In the genomic region with DNA sequence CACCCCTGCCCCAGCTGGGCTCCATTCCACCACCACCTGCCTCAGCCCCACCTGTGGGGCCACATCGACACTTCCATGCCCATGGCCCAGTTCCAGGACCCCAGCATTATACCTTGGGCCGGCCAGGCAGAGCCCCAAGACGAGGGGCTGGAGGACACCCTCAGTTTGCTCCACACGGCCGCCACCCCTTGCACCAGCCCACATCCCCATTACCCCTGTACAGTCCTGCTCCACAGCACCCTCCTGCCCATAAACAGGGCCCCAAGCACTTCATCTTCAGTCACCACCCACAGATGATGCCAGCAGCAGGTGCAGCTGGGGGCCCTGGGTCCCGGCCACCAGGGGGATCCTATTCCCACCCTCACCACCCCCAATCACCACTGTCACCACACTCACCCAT, we compare ENCODE assay signal across 29 mouse cellular contexts. TPM values are rescaled to one million over a fixed set of nuclear protein-coding genes. Genes with fewer than 3 reads are reported as not detected.
DNase-seq lines count a peak whose midpoint lies in the region; ATAC-seq and TF ChIP-seq lines count a peak whose summit lies in the region.
"Had no signal": no experiment of that assay in that cellular context is flagged by ENCODE, and none has a peak within 500 bp of the region (broad histone marks: within the 10 kb centered on the region; RNA-seq: fewer than 3 reads in every experiment).

No protein-coding gene starts in this region.

- no peak for TF ChIP-seq CTCF in midbrain, postnatal 0 days (IDR thresholded peaks at IDR 0.05)

- no peaks in the 10 kb centered on the region for H3K9me3 ChIP-seq in embryonic facial prominence, embryonic 11.5 days (replicated peaks; ENCODE audit: control insufficient read depth, low read length)
- no peaks in the 10 kb centered on the region for H3K9me3 ChIP-seq in embryonic facial prominence, embryonic 10.5 days
- H3K9me3 ChIP-seq in heart, embryonic 16.5 days (replicated peaks; ENCODE audit: control insufficient read depth, low read length): no peaks in the 10 kb centered on the region
- no peaks in the 10 kb centered on the region for H3K9me3 ChIP-seq in midbrain, embryonic 11.5 days (ENCODE audit: control insufficient read depth, low read length)
- H3K9me3 ChIP-seq in midbrain, postnatal 0 days (ENCODE audit: low read length): no peaks in the 10 kb centered on the region
- H3K9me3 ChIP-seq: embryonic facial prominence, embryonic 12.5 days; embryonic facial prominence, embryonic 15.5 days; G1E; heart, embryonic 10.5 days; heart, embryonic 15.5 days had no signal

- intact Hi-C loops in heart, postnatal 10 days (cut with DNase I): no loop called here

- H3K27ac ChIP-seq in embryonic facial prominence, embryonic 11.5 days (replicated peaks; ENCODE audit: low read depth, low read length): no peak overlapping the region
- H3K27ac ChIP-seq in embryonic facial prominence, embryonic 10.5 days (replicated peaks): no peak overlapping the region
- no peak overlapping the region for H3K27ac ChIP-seq in heart, embryonic 16.5 days (ENCODE audit: low read length)
- H3K27ac ChIP-seq in midbrain, embryonic 11.5 days (ENCODE audit: low read depth, low read length): no peak overlapping the region
- no peak overlapping the region for H3K27ac ChIP-seq in midbrain, postnatal 0 days (ENCODE audit: low read depth, low read length)
- H3K27ac ChIP-seq: embryonic facial prominence, embryonic 12.5 days; embryonic facial prominence, embryonic 15.5 days; gastrocnemius, adult 2 months; heart, embryonic 10.5 days; heart, embryonic 15.5 days; hindbrain, embryonic 14.5 days; hindbrain, postnatal 0 days had no signal

- H3K4me1 ChIP-seq in embryonic facial prominence, embryonic 11.5 days (ENCODE audit: control insufficient read depth, insufficient read depth, low read length): no peaks in the 10 kb centered on the region
- H3K4me1 ChIP-seq in embryonic facial prominence, embryonic 10.5 days: no peaks in the 10 kb centered on the region
- no peaks in the 10 kb centered on the region for H3K4me1 ChIP-seq in heart, embryonic 16.5 days (ENCODE audit: control insufficient read depth, insufficient read depth, low read length)
- no peaks in the 10 kb centered on the region for H3K4me1 ChIP-seq in midbrain, embryonic 11.5 days (ENCODE audit: control insufficient read depth, insufficient read depth, low read length)
- no peaks in the 10 kb centered on the region for H3K4me1 ChIP-seq in midbrain, postnatal 0 days (ENCODE audit: insufficient read depth, low read length)
- H3K4me1 ChIP-seq: embryonic facial prominence, embryonic 12.5 days; embryonic facial prominence, embryonic 15.5 days; heart, embryonic 10.5 days; heart, embryonic 15.5 days had no signal

- no peak overlapping the region for H3K4me3 ChIP-seq in embryonic facial prominence, embryonic 11.5 days (ENCODE audit: low read depth, low read length)
- H3K4me3 ChIP-seq in embryonic facial prominence, embryonic 10.5 days: no peak overlapping the region
- H3K4me3 ChIP-seq in heart, embryonic 16.5 days (ENCODE audit: low read length): no peak overlapping the region
- H3K4me3 ChIP-seq in midbrain, embryonic 11.5 days (ENCODE audit: low read depth, low read length): no peak overlapping the region
- no peak overlapping the region for H3K4me3 ChIP-seq in midbrain, postnatal 0 days (ENCODE audit: low read depth, low read length)
- H3K4me3 ChIP-seq: embryonic facial prominence, embryonic 12.5 days; embryonic facial prominence, embryonic 15.5 days; gastrocnemius, adult 2 months; heart, embryonic 10.5 days; heart, embryonic 15.5 days had no signal

- WGBS in embryonic facial prominence, embryonic 11.5 days: 79% methylated on average over 6 of the region's 6 CpGs
- 86% methylated on average over 6 of the region's 6 CpGs for WGBS in embryonic facial prominence, embryonic 10.5 days
- 90% methylated on average over 6 of the region's 6 CpGs for WGBS in heart, embryonic 16.5 days
- WGBS in midbrain, embryonic 11.5 days: 82% methylated on average over 6 of the region's 6 CpGs
- WGBS in midbrain, postnatal 0 days: 87% methylated on average over 4 of the region's 6 CpGs

- no peak overlapping the region for H3K9ac ChIP-seq in embryonic facial prominence, embryonic 11.5 days (replicated peaks; ENCODE audit: low read length)
- H3K9ac ChIP-seq in heart, embryonic 16.5 days (ENCODE audit: low read length): no peak overlapping the region
- H3K9ac ChIP-seq in midbrain, embryonic 11.5 days (ENCODE audit: low read length): no peak overlapping the region
- no peak overlapping the region for H3K9ac ChIP-seq in midbrain, postnatal 0 days (replicated peaks; ENCODE audit: low read length, poor library complexity, severe bottlenecking)
- H3K9ac ChIP-seq: embryonic facial prominence, embryonic 12.5 days; embryonic facial prominence, embryonic 15.5 days; forebrain, postnatal 0 days; heart, embryonic 15.5 days; hindbrain, embryonic 14.5 days had no signal

- peaks cover 8% of the 10 kb centered on the region for H3K27me3 ChIP-seq in embryonic facial prominence, embryonic 11.5 days (ENCODE audit: control insufficient read depth, insufficient read depth, low read length)
- peaks cover 99% of the 10 kb centered on the region for H3K27me3 ChIP-seq in embryonic facial prominence, embryonic 10.5 days (replicated peaks; ENCODE audit: low read depth, poor library complexity, severe bottlenecking)
- H3K27me3 ChIP-seq in heart, embryonic 16.5 days (ENCODE audit: control insufficient read depth, insufficient read depth, low read length): peaks cover 27% of the 10 kb centered on the region
- peaks cover 68% of the 10 kb centered on the region for H3K27me3 ChIP-seq in midbrain, embryonic 11.5 days (ENCODE audit: control insufficient read depth, insufficient read depth, low read length)
- peaks cover 25% of the 10 kb centered on the region; the same call in 1 of the 2 replicates for H3K27me3 ChIP-seq in midbrain, postnatal 0 days (ENCODE audit: insufficient read depth, low read length)
- H3K27me3 ChIP-seq: CH12.LX had no signal

- H3K4me2 ChIP-seq in embryonic facial prominence, embryonic 11.5 days (ENCODE audit: low read depth, low read length): no peak overlapping the region
- H3K4me2 ChIP-seq in heart, embryonic 16.5 days (ENCODE audit: low read depth, low read length): no peak overlapping the region
- H3K4me2 ChIP-seq in midbrain, embryonic 11.5 days: no peak overlapping the region
- no peak overlapping the region for H3K4me2 ChIP-seq in midbrain, postnatal 0 days (ENCODE audit: low read depth, low read length, poor library complexity, severe bottlenecking)
- H3K4me2 ChIP-seq: embryonic facial prominence, embryonic 12.5 days; embryonic facial prominence, embryonic 15.5 days; heart, embryonic 15.5 days; hindbrain, embryonic 14.5 days had no signal

- ATAC-seq in embryonic facial prominence, embryonic 11.5 days (replicated peaks; ENCODE audit: insufficient number of reproducible peaks, low FRiP score, low TSS enrichment, low read depth): 0 out of 2 replicates have a peak, but pooled peaks have one; percentile 27
- ATAC-seq in heart, embryonic 16.5 days (replicated peaks; ENCODE audit: extremely low read depth, insufficient read depth, low FRiP score): peak; percentile 45; the same call in 1 of the 2 replicates
- ATAC-seq in midbrain, embryonic 11.5 days (ENCODE audit: low FRiP score): 0 out of 2 replicates have a peak, but pooled peaks have one; percentile 44
- no peak for ATAC-seq in midbrain, postnatal 0 days (ENCODE audit: low FRiP score)
- ATAC-seq: forebrain, embryonic 14.5 days; forebrain, postnatal 0 days; hindbrain, postnatal 0 days; inflammation-experienced regulatory T-cells, adult 6 months; Patski had no signal

- H3K36me3 ChIP-seq in embryonic facial prominence, embryonic 11.5 days (replicated peaks; ENCODE audit: control insufficient read depth, insufficient read depth, low read depth, low read length): no peaks in the 10 kb centered on the region
- no peaks in the 10 kb centered on the region for H3K36me3 ChIP-seq in embryonic facial prominence, embryonic 10.5 days (replicated peaks)
- peaks cover 6% of the 10 kb centered on the region for H3K36me3 ChIP-seq in heart, embryonic 16.5 days (ENCODE audit: control insufficient read depth, insufficient read depth)
- H3K36me3 ChIP-seq in midbrain, embryonic 11.5 days (ENCODE audit: control insufficient read depth, insufficient read depth, low read length): no peaks in the 10 kb centered on the region
- H3K36me3 ChIP-seq in midbrain, postnatal 0 days (ENCODE audit: insufficient read depth, low read length): peaks cover 8% of the 10 kb centered on the region; the same call in 1 of the 2 replicates
- H3K36me3 ChIP-seq: embryonic facial prominence, embryonic 12.5 days; G1E; heart, embryonic 10.5 days; heart, embryonic 15.5 days had no signal

- no peak for DNase-seq in embryonic facial prominence, embryonic 11.5 days (ENCODE audit: low spot score)
- no peak for DNase-seq in embryonic facial prominence, embryonic 10.5 days (ENCODE audit: low spot score)
- no peak for DNase-seq in heart, postnatal 10 days
- DNase-seq in midbrain, embryonic 11.5 days (ENCODE audit: low spot score, missing footprints): no peak
- DNase-seq in midbrain, postnatal 0 days (ENCODE audit: low spot score): no peak
- peak; percentile 7 for DNase-seq in thymus, postnatal 14 days
- DNase-seq in thymus, postnatal 10 days (ENCODE audit: low spot score in 2 of 2): no peak
- DNase-seq: adrenal gland, postnatal 10 days; adrenal gland, postnatal 36 days; B cell, adult 2 months; cerebellum, adult 8-10 months; cerebellum, postnatal 36 days; embryo, embryonic 11 days; forebrain, postnatal 0 days; gastrocnemius, adult 2 months; gastrocnemius, postnatal 14 days; heart, adult 18-20 months had no signal

RNA-seq across cellular contexts. Expression of a gene that starts 9.5 kb away (rescaled TPM):
- 23.6 and 26.3 TPM in 2 replicates for polyA plus RNA-seq in embryonic facial prominence, embryonic 11.5 days (2014; fragmentation: Nextera tagmentation; extraction: Ambion mirVana)
- 71.4 and 75.2 TPM in 2 replicates for polyA plus RNA-seq in embryonic facial prominence, embryonic 10.5 days (2016; fragmentation: Nextera tagmentation; extraction: Ambion mirVana)
- polyA plus RNA-seq in heart, embryonic 16.5 days (2015; fragmentation: Nextera tagmentation; extraction: Ambion mirVana): 32.4 and 33.9 TPM in 2 replicates
- total RNA-seq in heart, postnatal 10 days (2021): 10 to 100 TPM; 41.7 to 55.2 TPM
- polyA plus RNA-seq in midbrain, embryonic 11.5 days (2014; fragmentation: Nextera tagmentation; extraction: Ambion mirVana): 29.4 and 30.1 TPM in 2 replicates
- 54.4 and 58.3 TPM in 2 replicates for total RNA-seq in midbrain, postnatal 0 days (2014; rRNA removed)
- polyA plus RNA-seq in midbrain, postnatal 0 days (2015; fragmentation: Nextera tagmentation; extraction: Ambion mirVana): 17.6 and 26.0 TPM in 2 replicates
